Mouse (Mus musculus) liver, embryonic 13.5 days (tissue): ENCODE measurements around the gene Esrrg. TPM values are rescaled to one million over a fixed set of nuclear protein-coding genes. Genes with fewer than 3 reads are reported as not detected.

Source experiments
- ATAC-seq: fragments of 200-750 bp; cut with Nextera tagmentation; 2 replicates; pipeline ENCODE4 v1.8.0; 2017; ENCODE audit warnings: low read depth, mild to moderate bottlenecking, moderate number of reproducible peaks, moderate library complexity
- DNase-seq: peaks from one replicate; pipeline ENCODE4 v3.0.0; 2022
- H3K27ac ChIP-seq: fragments of 300-500 bp; sonication (generic); 2 replicates; pipeline ENCODE4 v1.5.1; 2015; ENCODE audit warnings: moderate library complexity, mild to moderate bottlenecking, inconsistent platforms
- H3K27me3 ChIP-seq: fragments of 300-500 bp; sonication (generic); 2 replicates; pipeline ENCODE4 v1.6.1; 2015; ENCODE audit warnings: mild to moderate bottlenecking, inconsistent platforms
- H3K36me3 ChIP-seq: fragments of 300-500 bp; sonication (generic); 2 replicates; pipeline ENCODE4 v1.6.1; 2015; ENCODE audit warnings: mild to moderate bottlenecking, inconsistent platforms
- H3K4me1 ChIP-seq: fragments of 300-500 bp; sonication (generic); replicated peaks from 2 replicates; pipeline ENCODE4 v1.6.1; 2015; ENCODE audit warnings: inconsistent platforms
- H3K4me2 ChIP-seq: fragments of 300-500 bp; sonication (generic); 2 replicates; pipeline ENCODE4 v1.6.1; 2015; ENCODE audit warnings: inconsistent platforms, mild to moderate bottlenecking, moderate library complexity
- H3K4me3 ChIP-seq: fragments of 300-500 bp; sonication (generic); replicated peaks from 2 replicates; pipeline ENCODE4 v1.5.1; 2015; ENCODE audit warnings: mild to moderate bottlenecking, inconsistent platforms
- H3K9ac ChIP-seq: fragments of 300-500 bp; sonication (generic); 2 replicates; pipeline ENCODE4 v1.6.1; 2015; ENCODE audit warnings: mild to moderate bottlenecking, inconsistent platforms
- H3K9me3 ChIP-seq: fragments of 300-500 bp; sonication (generic); replicated peaks from 2 replicates; pipeline ENCODE4 v1.6.1; 2016; ENCODE audit warnings: inconsistent platforms
- WGBS: fragments of 180-500 bp; shearing (Covaris S2); methylation state at CpG from one replicate; pipeline ENCODE4 v1.1.7; 2015; ENCODE audit not compliant: insufficient replicate concordance; 5-methylcytosine and 5-hydroxymethylcytosine counted together
- polyA plus RNA-seq: library from polyadenylated mRNA; unstranded; fragments of >200 nt; fragmentation: Nextera tagmentation; extraction: Ambion mirVana; gene quantifications from 2 replicates; pipeline ENCODE4 v1.2.1, GENCODE M21; 2015

Esrrg gene
- polyA plus RNA-seq = 0.06 and 0.07 TPM in 2 replicates

DNA sequence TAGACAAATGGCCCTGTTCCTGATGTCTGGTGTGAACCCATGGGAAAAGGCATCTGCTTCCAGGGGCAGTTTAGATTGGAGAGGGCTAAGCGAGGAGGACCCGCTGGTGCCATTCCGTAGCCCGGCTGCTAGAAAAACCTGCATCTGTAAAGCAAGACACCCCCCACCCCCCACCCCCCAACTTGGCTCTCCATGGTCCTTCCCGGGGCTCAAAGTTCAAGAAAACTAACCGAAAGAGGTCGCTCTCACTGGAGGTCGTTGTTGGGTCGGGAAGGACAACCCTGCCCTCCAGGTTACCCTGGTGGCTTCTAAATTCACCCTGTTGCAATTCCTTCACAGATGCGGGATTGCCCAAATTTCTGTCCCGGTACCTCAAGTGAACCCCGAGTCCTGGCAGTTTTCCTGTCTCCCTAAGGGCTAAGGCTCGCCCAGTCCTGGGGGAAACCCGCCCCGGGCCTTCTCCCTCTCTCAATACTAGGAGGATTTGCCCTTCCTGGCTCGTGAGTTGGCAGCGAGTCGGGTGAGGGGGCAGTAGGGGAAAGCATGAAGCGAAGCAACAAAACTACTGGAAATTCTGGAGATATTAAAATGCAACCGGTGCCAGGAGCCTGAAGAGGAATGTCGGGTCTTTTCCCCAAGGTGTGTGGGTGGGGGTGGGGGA is at the start of gene Esrrg:
Gene Esrrg (plus strand): TSS at position 531 of the 661 bp plus-strand sequence.
- ATAC-seq (no peak), DNase-seq (no peak)
- Histone ChIP-seq H3K4me2 (peak within 1 kb of the TSS; percentile 61), H3K27me3 (peaks cover 90% of the 10 kb centered on the region), H3K36me3 (no peaks in the 10 kb centered on the region), H3K9ac (no peak within 1 kb of the TSS), H3K4me1 (0 out of 2 replicates have a peak, but pooled peaks cover 5% of the 10 kb centered on the region), H3K4me3 (peak within 1 kb of the TSS; percentile 45), H3K27ac (no peak within 1 kb of the TSS), H3K9me3 (no peaks in the 10 kb centered on the region)
- WGBS = 2% methylated on average over 21 of the region's 21 CpGs

DNA sequence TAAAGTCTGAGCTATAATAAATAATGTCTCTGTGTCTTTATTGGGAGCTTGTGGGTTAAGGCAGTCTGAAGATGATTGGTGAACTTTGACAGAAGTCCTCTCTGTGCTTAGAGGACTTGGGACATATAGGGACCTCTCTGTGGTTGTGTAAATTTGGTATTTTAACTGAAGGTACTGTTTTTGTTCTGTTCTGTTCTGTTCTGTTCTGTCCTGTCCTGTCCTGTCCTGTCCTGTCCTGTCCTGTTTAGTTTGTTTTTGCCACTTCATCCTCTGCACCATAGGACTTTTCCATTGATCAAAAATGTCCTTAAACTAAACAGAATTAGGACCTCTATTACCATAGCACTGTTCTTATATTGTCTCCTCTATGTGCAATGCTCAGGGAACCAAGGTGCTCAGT is 24.6 kb upstream of the Esrrg start:
- ATAC-seq (no peak), DNase-seq (no peak)
- Histone ChIP-seq H3K9me3 (no peaks in the 10 kb centered on the region), H3K9ac (no peak overlapping the region), H3K4me2 (no peak overlapping the region), H3K27me3 (no peaks in the 10 kb centered on the region), H3K27ac (no peak overlapping the region), H3K36me3 (no peaks in the 10 kb centered on the region), H3K4me1 (no peaks in the 10 kb centered on the region), H3K4me3 (no peak overlapping the region)

DNA sequence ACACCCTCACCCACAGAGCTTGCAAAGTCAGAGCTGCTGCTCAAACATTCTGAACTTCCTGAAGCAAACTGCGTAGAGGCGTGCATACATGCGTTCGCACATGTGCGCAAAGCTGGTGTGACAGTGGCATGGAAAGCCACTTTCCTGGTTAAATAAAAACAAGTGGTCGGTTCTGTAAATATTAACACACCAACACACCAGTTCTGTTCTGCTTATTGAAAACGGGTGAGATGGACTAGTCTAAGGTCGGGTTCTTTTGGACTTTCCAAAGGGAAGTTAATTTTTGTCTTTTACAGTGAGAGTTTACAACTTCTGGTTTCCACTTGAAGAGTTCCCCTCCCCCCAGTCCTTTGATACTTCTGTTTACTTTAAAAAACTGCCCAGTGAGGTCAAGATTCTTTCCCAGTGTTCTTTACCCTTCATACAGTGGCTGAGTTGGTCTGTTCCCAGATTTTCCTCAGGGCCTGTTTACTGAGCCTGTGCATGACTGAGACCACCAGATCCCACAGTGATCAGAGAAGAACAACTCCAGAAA is 22.0 kb upstream of the Esrrg start:
- Histone ChIP-seq H3K4me3 (no peak overlapping the region), H3K9ac (no peak overlapping the region), H3K36me3 (no peaks in the 10 kb centered on the region), H3K4me2 (no peak overlapping the region), H3K9me3 (no peaks in the 10 kb centered on the region), H3K27me3 (no peaks in the 10 kb centered on the region), H3K27ac (no peak overlapping the region), H3K4me1 (no peaks in the 10 kb centered on the region)
- DNase-seq (no peak), ATAC-seq (no peak)
- WGBS = 67% methylated on average over 8 of the region's 8 CpGs

DNA sequence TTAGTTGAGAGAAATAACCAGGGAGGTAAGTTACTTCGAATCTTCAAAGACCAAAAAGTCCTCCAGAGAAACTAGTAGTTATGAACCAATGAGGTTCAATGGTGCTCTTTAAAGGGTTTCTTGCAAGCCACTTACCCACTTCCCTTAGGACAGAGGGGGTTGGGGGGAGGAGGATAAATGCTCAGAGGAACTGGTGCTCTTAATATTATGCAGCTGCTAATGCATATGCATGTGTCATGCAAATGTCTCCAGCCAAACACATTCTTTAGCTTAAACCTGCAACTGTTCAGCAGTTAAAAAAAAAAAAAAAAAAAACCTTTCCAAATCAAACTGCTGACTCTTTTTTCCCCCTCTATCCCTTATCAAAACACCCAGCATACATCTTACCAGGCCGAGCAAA is 5.6 kb upstream of the Esrrg start:
- Histone ChIP-seq H3K9ac (no peak overlapping the region), H3K4me2 (no peak overlapping the region), H3K27ac (no peak overlapping the region), H3K4me3 (no peak overlapping the region), H3K27me3 (peaks cover 56% of the 10 kb centered on the region), H3K9me3 (0 out of 2 replicates have a peak, but pooled peaks cover 4% of the 10 kb centered on the region), H3K4me1 (0 out of 2 replicates have a peak, but pooled peaks cover 5% of the 10 kb centered on the region), H3K36me3 (no peaks in the 10 kb centered on the region)
- DNase-seq = no peak
- WGBS = 37% methylated on average over 2 of the region's 2 CpGs
- no peak for ATAC-seq

DNA sequence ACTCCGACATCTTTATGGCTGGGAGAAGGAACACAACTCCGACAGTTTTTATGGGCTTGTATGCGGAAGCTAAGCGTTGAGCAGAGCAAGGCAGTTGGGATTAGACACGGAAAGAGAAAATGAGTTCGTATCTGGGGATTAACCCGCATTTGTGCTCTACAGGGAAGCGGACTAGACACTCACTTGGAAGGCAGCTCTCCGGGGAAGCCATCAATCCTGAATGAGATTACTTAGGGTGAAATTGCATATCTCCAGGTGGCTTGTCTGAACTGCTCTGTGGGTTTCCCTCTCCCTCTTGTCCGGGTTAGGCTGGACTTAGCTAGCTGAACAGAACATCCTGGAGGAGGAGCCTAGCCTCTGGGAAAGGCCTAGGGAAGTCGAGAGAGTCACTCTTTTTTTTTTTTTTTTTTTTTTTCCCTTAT is 4.5 kb upstream of the Esrrg start:
- Histone ChIP-seq H3K27me3 (peaks cover 67% of the 10 kb centered on the region), H3K4me1 (0 out of 2 replicates have a peak, but pooled peaks cover 5% of the 10 kb centered on the region), H3K36me3 (no peaks in the 10 kb centered on the region), H3K9me3 (0 out of 2 replicates have a peak, but pooled peaks cover 4% of the 10 kb centered on the region), H3K9ac (no peak overlapping the region), H3K27ac (no peak overlapping the region), H3K4me3 (no peak overlapping the region), H3K4me2 (no peak overlapping the region)
- 4% methylated on average over 11 of the region's 11 CpGs for WGBS
- DNase-seq = no peak
- no peak for ATAC-seq

DNA sequence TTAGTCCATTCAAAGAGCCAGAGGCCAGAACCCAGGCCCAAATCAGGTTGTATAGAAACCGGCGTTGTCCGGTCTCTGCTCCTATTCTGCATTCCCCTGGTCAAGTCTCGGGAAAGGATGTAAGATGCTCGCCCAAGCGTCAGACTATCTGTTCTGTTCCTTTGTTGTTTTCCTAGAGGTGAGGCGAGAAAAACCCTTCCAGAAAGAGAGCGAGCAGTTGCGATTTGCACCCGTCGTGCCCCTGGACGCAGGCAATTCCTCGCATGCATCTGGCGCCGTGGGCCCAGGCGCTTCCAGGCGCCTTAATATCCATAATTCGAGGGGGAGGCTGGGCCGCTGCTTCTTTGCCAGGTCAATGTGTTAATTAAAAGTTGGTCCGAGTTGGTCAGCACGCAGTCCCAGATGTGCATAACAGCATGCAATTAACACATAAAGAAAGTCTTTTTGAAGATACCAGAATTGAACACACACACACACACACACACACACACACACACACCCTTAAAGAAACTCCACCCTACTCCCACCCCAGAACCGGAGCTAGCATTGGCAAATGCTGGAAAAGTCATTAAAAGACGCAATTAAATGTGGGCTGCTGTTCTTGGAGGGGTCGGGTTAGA is 3.8 kb upstream of the Esrrg start:
- Histone ChIP-seq H3K4me2 (no peak overlapping the region), H3K27ac (no peak overlapping the region), H3K4me1 (0 out of 2 replicates have a peak, but pooled peaks cover 5% of the 10 kb centered on the region), H3K36me3 (no peaks in the 10 kb centered on the region), H3K27me3 (peaks cover 74% of the 10 kb centered on the region), H3K4me3 (no peak overlapping the region), H3K9ac (no peak overlapping the region), H3K9me3 (0 out of 2 replicates have a peak, but pooled peaks cover 4% of the 10 kb centered on the region)
- no peak for ATAC-seq
- 6% methylated on average over 24 of the region's 24 CpGs for WGBS
- DNase-seq = no peak

DNA sequence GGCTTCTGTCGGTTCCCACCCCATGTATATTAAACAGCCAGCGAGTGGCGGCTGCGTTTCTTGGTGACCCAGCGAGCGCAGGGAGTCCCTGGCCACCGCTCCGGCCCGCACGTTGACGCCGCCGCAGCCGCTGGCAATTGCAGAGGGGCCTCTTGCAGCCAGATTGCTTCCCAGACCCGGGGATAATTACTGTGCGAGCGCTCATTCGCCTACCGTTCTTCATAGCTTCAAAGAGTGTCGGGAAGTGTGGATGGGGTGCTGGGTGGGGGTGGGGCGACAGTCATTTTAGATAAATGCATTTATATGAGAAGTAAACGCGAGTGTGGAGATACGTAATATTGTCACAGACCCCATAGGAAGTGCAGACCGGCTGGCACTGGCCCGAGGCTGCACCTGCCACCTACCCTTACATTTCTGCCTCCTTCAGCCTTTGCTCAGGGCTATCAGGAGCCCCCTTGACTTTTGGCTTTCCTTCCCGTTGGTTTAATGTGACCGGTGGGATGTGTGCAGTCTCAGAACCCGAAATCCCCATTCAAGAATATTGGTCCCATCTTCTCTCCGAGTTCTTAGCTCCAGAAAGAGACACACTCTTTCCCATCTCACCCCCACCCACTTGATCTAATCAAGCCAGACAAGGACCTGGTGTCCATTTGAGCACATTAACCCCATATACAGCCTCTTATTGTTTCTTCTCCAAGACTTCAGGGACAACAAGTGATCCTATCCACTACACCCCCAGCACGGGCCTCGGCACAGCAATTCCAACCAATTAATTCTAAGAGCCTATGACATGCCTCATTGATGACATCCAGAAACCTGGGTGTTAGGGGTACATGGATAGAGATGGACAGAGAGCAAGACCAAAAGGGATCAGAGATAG is 3.0 kb upstream of the Esrrg start:
- H3K27ac ChIP-seq = no peak overlapping the region
- H3K36me3 ChIP-seq = no peaks in the 10 kb centered on the region
- no peak overlapping the region for H3K4me3 ChIP-seq
- no peak for ATAC-seq
- 0 out of 2 replicates have a peak, but pooled peaks cover 5% of the 10 kb centered on the region for H3K4me1 ChIP-seq
- no peak for DNase-seq
- H3K9me3 ChIP-seq = 0 out of 2 replicates have a peak, but pooled peaks cover 4% of the 10 kb centered on the region
- H3K9ac ChIP-seq = no peak overlapping the region
- 4% methylated on average over 32 of the region's 32 CpGs for WGBS
- peaks cover 82% of the 10 kb centered on the region for H3K27me3 ChIP-seq
- H3K4me2 ChIP-seq = 0 out of 2 replicates have a peak overlapping the region, but pooled peaks have one; percentile 23

DNA sequence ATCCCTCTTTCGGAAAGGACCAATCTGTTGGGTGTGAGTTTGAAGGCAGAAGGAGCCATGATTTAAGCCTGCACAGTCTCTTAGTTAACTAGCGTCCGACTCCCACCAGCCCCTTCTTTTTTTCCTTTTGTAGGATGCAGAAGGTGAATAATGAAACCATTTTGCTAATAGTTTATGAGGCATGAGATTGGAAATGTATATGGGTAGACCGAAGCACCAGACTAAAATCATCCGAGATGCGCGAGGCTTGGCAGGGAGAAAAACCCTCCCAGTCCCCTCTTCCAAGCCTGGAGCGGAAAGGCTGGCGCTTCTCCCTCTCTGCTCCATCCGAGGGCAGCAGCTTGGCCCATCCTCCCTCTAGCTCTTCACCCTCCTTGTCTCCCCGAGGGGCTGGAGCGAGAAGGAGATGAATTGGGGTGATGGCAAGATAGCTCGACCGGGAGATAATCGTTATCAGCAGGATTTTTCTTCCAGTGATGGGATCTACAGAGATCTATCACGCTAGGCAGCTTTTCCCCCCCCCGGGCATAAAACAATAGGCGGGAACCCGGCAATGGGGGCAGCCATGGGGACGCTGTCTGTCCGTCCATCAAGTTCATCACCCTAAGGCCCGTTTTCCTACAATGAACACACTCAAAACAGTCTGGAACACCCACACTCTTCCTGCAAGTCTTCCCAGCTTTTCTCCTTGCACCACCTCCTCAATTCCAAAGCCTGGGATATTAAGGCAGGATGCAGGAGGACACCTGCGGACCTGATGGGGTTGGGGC is 2.1 kb upstream of the Esrrg start:
- Histone ChIP-seq H3K4me1 (0 out of 2 replicates have a peak, but pooled peaks cover 5% of the 10 kb centered on the region), H3K27ac (no peak overlapping the region), H3K9me3 (no peaks in the 10 kb centered on the region), H3K4me2 (no peak overlapping the region), H3K36me3 (no peaks in the 10 kb centered on the region), H3K27me3 (peaks cover 91% of the 10 kb centered on the region), H3K9ac (no peak overlapping the region), H3K4me3 (no peak overlapping the region)
- DNase-seq (no peak), ATAC-seq (no peak)
- WGBS = 4% methylated on average over 23 of the region's 23 CpGs

DNA sequence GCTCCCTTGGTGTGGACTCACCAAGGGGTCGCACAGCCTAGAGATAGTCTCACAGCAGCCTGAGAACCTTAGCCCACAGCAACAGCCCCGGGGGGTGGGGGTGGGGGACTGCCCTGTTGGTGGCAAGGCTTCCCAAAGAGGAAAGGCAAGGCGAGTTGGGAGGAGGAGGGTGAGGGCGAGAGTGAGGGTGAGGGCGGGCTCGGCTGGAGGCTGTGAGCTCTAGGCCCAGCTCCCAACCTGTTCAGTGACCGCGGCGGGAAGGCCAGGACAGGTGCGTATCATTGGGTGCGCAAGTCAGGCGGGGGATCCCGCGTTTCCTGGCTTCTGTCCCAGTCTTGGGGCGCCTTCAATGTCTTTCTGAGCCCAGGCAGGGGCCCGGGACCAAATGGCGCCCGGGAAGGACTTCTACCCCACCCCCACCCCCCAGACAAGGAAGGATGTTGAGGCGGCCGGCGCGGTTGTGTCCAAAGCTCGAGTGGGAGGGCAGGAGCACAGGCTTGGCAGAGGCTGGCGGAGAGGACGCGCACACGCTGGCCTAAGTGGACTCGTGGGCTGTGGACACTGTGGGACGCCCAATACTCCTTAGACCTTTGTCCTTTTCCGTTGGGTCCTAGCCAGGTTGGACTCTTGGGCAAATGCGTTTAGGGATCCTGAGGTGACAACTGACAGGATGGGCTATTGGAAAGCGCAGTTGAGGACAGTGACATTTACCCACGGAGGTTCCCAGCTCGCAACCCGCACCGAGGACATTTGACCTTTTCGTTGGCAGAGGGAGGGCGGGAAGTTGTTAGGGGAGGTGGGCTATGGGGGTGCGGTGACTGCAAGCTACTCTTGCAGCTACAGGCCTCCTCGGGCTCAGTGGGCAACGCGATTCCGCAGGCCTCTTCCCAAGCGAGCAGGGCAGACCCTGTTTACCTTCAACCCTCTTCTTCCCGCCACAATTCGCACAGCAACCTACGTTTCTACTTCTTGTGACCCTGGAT is 1.2 kb upstream of the Esrrg start:
- Histone ChIP-seq H3K4me2 (no peak overlapping the region), H3K4me1 (0 out of 2 replicates have a peak, but pooled peaks cover 5% of the 10 kb centered on the region), H3K36me3 (no peaks in the 10 kb centered on the region), H3K9ac (no peak overlapping the region), H3K27me3 (peaks cover 98% of the 10 kb centered on the region), H3K9me3 (no peaks in the 10 kb centered on the region), H3K4me3 (no peak overlapping the region), H3K27ac (no peak overlapping the region)
- DNase-seq (no peak), ATAC-seq (0 out of 2 replicates have a peak, but pooled peaks have one; percentile 15)
- 2% methylated on average over 46 of the region's 47 CpGs for WGBS
